Mouse (Mus musculus): ENCODE measurements around the gene Zfp821. TPM values are rescaled to one million over a fixed set of nuclear protein-coding genes. Genes with fewer than 3 reads are reported as not detected.
"Not testable (repeated sequence)": the region's sequence is repeated elsewhere in the genome, so short reads cannot be mapped to it uniquely, and the experiment has no call there.

The Zfp821 gene
- polyA plus RNA-seq, 2 experiments from 2014 or later = 5.1 to 5.5 TPM

- ATAC-seq = no peak
Observed at GRCm38 (mm10) chr8:109714961-109715360, 9.6 kb downstream of the Zfp821 start.

- ATAC-seq = no peak
Observed at GRCm38 (mm10) chr8:109725106-109725505, 19.8 kb downstream of the Zfp821 start.

GRCm38 (mm10) chr8:109731012-109731411 is 25.7 kb downstream of the Zfp821 start:
- ATAC-seq = no peak

- no peak for ATAC-seq
Observed at GRCm38 (mm10) chr8:109734018-109734417, 28.7 kb downstream of the Zfp821 start.

GRCm38 (mm10) chr8:109736819-109737218 is 31.5 kb downstream of the Zfp821 start:
- peak; percentile 4 for ATAC-seq

GRCm38 (mm10) chr8:109737237-109738048 is 32.1 kb downstream of the Zfp821 start, which contains the start of gene Atxn1l:
Gene Atxn1l (minus strand): TSS chr8:109737739.
- ATAC-seq = peak; percentile 81

- no peak for ATAC-seq
Observed at GRCm38 (mm10) chr8:109738049-109738380, 32.7 kb downstream of the Zfp821 start.

- ATAC-seq = no peak
Observed at GRCm38 (mm10) chr8:109747468-109748199, 42.3 kb downstream of the Zfp821 start.

GRCm38 (mm10) chr8:109750274-109750673 is 44.9 kb downstream of the Zfp821 start:
- ATAC-seq = peak; percentile 24

GRCm38 (mm10) chr8:109750699-109751098 is 45.4 kb downstream of the Zfp821 start:
- peak; percentile 99 for ATAC-seq

GRCm38 (mm10) chr8:109751731-109752485 is 46.6 kb downstream of the Zfp821 start:
- ATAC-seq = no peak

GRCm38 (mm10) chr8:109754696-109755095 is 49.4 kb downstream of the Zfp821 start:
- ATAC-seq = no peak

- not testable (repeated sequence) for ATAC-seq
Observed at GRCm38 (mm10) chr8:109755554-109755953, 50.2 kb downstream of the Zfp821 start.

GRCm38 (mm10) chr8:109756849-109757248 is 51.5 kb downstream of the Zfp821 start:
- ATAC-seq = no peak

- no peak for ATAC-seq
Observed at GRCm38 (mm10) chr8:109759426-109759825, 54.1 kb downstream of the Zfp821 start.

GRCm38 (mm10) chr8:109760221-109760620 is 54.9 kb downstream of the Zfp821 start:
- ATAC-seq = no peak

- ATAC-seq = no peak
Observed at GRCm38 (mm10) chr8:109764031-109764430, 58.7 kb downstream of the Zfp821 start.

- no peak for ATAC-seq
Observed at GRCm38 (mm10) chr8:109766081-109766480, 60.7 kb downstream of the Zfp821 start.

- ATAC-seq = no peak
Observed at GRCm38 (mm10) chr8:109773154-109773553, 67.8 kb downstream of the Zfp821 start.

Measured in activated CD4-positive, CD25-positive, alpha-beta regulatory T cell, adult 4 months (primary cell).